Mouse (Mus musculus): ENCODE data around the gene Gm9495.

- TF ChIP-seq CTCF (IDR thresholded peaks at IDR 0.05; ENCODE audit: low read depth, low read length) (no peak), POLR2A (IDR thresholded peaks at IDR 0.05; ENCODE audit: extremely low read depth, insufficient read depth, low read length) (peak; percentile 73; the same call in 1 of the 2 replicates)
These were observed 58.1 kb downstream of the Gm9495 start for GRCm38 (mm10) chr8:69395050-69395789.
